Mouse (Mus musculus) brain, adult 2 months (tissue): ENCODE measurements around the gene Cyp1a2.

Experiments
- DNase-seq: peaks from one replicate; pipeline ENCODE4 v3.0.0; 2011; ENCODE audit warnings: low read depth, low spot score

Gene Cyp1a2

GRCm38 (mm10) chr9:57671500-57671899 is 12.0 kb downstream of the Cyp1a2 start:
- DNase-seq: no peak

GRCm38 (mm10) chr9:57671037-57671436 is 12.5 kb downstream of the Cyp1a2 start:
- DNase-seq: no peak

- DNase-seq: no peak
These were observed 13.9 kb downstream of the Cyp1a2 start for GRCm38 (mm10) chr9:57669566-57669965.

GRCm38 (mm10) chr9:57668277-57668676 is 15.2 kb downstream of the Cyp1a2 start:
- no peak for DNase-seq

GRCm38 (mm10) chr9:57667817-57668216 is 15.7 kb downstream of the Cyp1a2 start:
- no peak for DNase-seq

GRCm38 (mm10) chr9:57667136-57667535 is 16.4 kb downstream of the Cyp1a2 start:
- DNase-seq: no peak

- DNase-seq: no peak
These were observed 17.0 kb downstream of the Cyp1a2 start for GRCm38 (mm10) chr9:57666536-57666935.

GRCm38 (mm10) chr9:57664616-57665015 is 18.9 kb downstream of the Cyp1a2 start:
- no peak for DNase-seq

GRCm38 (mm10) chr9:57661552-57661951 is 22.0 kb downstream of the Cyp1a2 start:
- no peak for DNase-seq

GRCm38 (mm10) chr9:57660501-57660900 is 23.0 kb downstream of the Cyp1a2 start:
- no peak for DNase-seq

- peak; percentile 90 for DNase-seq
These were observed 23.7 kb downstream of the Cyp1a2 start for GRCm38 (mm10) chr9:57659774-57660173.

GRCm38 (mm10) chr9:57658970-57659369 is 24.5 kb downstream of the Cyp1a2 start:
- DNase-seq: no peak

- no peak for DNase-seq
These were observed 25.7 kb downstream of the Cyp1a2 start for GRCm38 (mm10) chr9:57657843-57658242.

GRCm38 (mm10) chr9:57656631-57657350 is 26.7 kb downstream of the Cyp1a2 start:
- peak; percentile 48 for DNase-seq

GRCm38 (mm10) chr9:57655749-57656148 is 27.8 kb downstream of the Cyp1a2 start:
- DNase-seq: peak; percentile 95

GRCm38 (mm10) chr9:57654966-57655365 is 28.5 kb downstream of the Cyp1a2 start:
- no peak for DNase-seq

- DNase-seq: no peak
These were observed 30.2 kb downstream of the Cyp1a2 start, which contains the start of gene Csk for GRCm38 (mm10) chr9:57653283-57653682. TSS of gene Csk (minus strand) at chr9:57653631.

GRCm38 (mm10) chr9:57652855-57653254 is 30.6 kb downstream of the Cyp1a2 start:
- no peak for DNase-seq

- DNase-seq: no peak
These were observed 31.2 kb downstream of the Cyp1a2 start for GRCm38 (mm10) chr9:57652351-57652750.

GRCm38 (mm10) chr9:57650786-57651311 is 32.7 kb downstream of the Cyp1a2 start:
- DNase-seq: peak; percentile 45

- DNase-seq: no peak
These were observed 33.2 kb downstream of the Cyp1a2 start for GRCm38 (mm10) chr9:57650130-57650785.

GRCm38 (mm10) chr9:57647286-57648108 is 36.0 kb downstream of the Cyp1a2 start:
- no peak for DNase-seq
